Mouse (Mus musculus): ENCODE data around the gene Dap. TPM values are rescaled to one million over a fixed set of nuclear protein-coding genes. Genes with fewer than 3 reads are reported as not detected.

Dap gene
- polyA plus RNA-seq, 1 experiment from 2014 or later = 45.0 TPM

DNA sequence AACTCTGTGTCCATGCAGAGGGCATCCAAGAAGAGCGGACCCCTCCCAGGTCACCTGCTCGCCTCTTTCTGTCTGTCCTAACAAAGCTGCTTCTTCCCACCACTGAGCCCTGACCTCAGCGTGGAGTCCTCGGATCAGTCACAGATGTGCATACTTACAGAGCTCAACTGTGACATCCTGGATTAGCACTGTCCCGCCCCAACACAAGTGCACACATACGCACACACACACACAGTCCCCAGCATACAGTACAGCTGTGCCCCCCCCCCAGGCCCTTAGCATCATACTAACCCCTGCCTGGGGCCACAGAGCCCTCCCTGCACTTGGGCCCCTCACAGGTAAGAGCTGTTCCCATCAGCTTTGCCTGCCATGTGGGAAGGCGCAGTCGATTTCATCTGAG is 41.3 kb downstream of the Dap start:
- 77% methylated on average over 8 of the region's 8 CpGs for WGBS (ENCODE audit: insufficient replicate concordance)
- Histone ChIP-seq H3K27me3 (no peaks in the 10 kb centered on the region), H3K4me1 (replicated peaks) (no peaks in the 10 kb centered on the region), H3K27ac (replicated peaks) (no peak overlapping the region), H3K36me3 (replicated peaks) (no peaks in the 10 kb centered on the region), H3K9ac (no peak overlapping the region), H3K4me2 (no peak overlapping the region), H3K9me3 (replicated peaks) (no peaks in the 10 kb centered on the region), H3K4me3 (replicated peaks) (no peak overlapping the region)
- no peak for ATAC-seq (ENCODE audit: insufficient read depth)

DNA sequence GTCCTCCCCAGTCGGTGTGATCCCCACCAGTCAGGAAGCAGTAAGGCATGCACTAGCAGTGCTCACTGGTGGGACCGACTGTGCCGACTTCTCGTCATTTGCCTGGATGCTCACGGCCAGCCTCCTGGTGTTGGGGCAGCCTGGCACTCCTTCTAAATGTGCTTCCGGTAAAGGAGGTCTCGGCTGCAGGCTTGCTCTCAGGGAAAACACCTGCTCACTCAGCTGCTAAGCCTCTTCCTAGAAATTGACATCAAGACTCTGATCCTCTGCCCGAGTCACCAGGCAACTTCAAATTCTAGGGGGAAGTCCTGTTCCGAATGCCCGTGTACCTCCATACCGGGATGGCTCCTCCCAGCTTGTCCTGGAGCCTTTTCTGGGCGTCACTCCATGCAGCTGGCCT is 41.7 kb downstream of the Dap start:
- no peaks in the 10 kb centered on the region for H3K36me3 ChIP-seq (replicated peaks)
- 75% methylated on average over 12 of the region's 12 CpGs for WGBS (ENCODE audit: insufficient replicate concordance)
- ATAC-seq (ENCODE audit: insufficient read depth) = no peak

DNA sequence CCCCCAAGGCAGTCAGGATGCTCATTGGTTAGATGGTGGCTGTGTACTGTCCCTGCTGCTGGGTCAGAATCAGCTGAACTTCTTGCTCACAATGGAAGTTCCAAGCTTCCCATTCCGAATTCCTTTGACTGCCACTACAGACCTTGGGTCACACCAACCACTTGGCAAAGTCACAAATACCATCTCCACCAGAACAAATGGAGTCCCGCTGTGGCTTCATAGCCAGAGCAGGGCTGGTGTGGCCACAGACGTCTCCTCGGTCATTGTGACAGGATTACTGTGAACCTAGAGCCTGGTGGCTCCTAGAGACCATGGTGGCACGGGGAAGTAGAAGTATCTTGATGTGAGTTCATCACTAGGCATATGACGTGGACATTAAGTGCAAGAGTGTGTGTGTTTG is 44.0 kb downstream of the Dap start:
- ATAC-seq (ENCODE audit: insufficient read depth) = no peak
- H3K27me3 ChIP-seq = no peaks in the 10 kb centered on the region
- peaks cover 2% of the 10 kb centered on the region; the same call in 1 of the 2 replicates for H3K36me3 ChIP-seq (replicated peaks)
- no peak overlapping the region for H3K9ac ChIP-seq
- no peak overlapping the region for H3K27ac ChIP-seq (replicated peaks)
- H3K4me1 ChIP-seq (replicated peaks) = no peaks in the 10 kb centered on the region
- WGBS (ENCODE audit: insufficient replicate concordance) = 63% methylated on average over 6 of the region's 6 CpGs
- no peak overlapping the region for H3K4me3 ChIP-seq (replicated peaks)
- H3K9me3 ChIP-seq (replicated peaks) = no peaks in the 10 kb centered on the region
- H3K4me2 ChIP-seq = no peak overlapping the region

More for the DNA sequence above, 41.7 kb downstream of the Dap start:
- no peak overlapping the region for H3K4me2 ChIP-seq
- H3K9me3 ChIP-seq (replicated peaks) = no peaks in the 10 kb centered on the region
- no peak overlapping the region for H3K9ac ChIP-seq
- no peaks in the 10 kb centered on the region for H3K27me3 ChIP-seq
- H3K4me1 ChIP-seq (replicated peaks) = no peaks in the 10 kb centered on the region
- H3K4me3 ChIP-seq (replicated peaks) = no peak overlapping the region
- no peak overlapping the region for H3K27ac ChIP-seq (replicated peaks)

DNA sequence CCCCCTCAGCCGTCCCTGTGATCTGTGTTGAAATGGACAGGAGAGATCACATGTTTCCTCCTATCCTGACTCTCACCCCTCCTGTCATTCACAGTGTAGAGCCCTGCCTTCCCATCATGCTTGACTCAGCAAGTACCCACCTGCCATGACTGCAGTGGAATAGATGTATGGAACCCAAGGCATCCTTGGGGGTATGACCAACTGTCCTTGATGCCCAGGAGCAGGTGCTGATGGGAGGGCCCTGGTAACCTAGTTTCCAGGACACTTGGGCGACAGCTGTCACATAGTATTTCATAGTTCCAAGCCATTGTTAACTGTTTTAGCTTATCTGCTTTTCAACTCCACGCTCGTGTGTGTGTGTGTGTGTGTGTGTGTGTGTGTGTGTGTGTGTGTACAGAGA is 45.4 kb downstream of the Dap start:
- Histone ChIP-seq H3K9me3 (replicated peaks) (no peaks in the 10 kb centered on the region), H3K27ac (replicated peaks) (no peak overlapping the region), H3K4me2 (no peak overlapping the region), H3K4me1 (replicated peaks) (peaks cover 6% of the 10 kb centered on the region; the same call in 1 of the 2 replicates), H3K36me3 (replicated peaks) (peaks cover 10% of the 10 kb centered on the region; the same call in 1 of the 2 replicates), H3K9ac (no peak overlapping the region), H3K27me3 (no peaks in the 10 kb centered on the region), H3K4me3 (replicated peaks) (no peak overlapping the region)
- 38% methylated on average over 4 of the region's 4 CpGs for WGBS (ENCODE audit: insufficient replicate concordance)
- ATAC-seq (ENCODE audit: insufficient read depth) = no peak

DNA sequence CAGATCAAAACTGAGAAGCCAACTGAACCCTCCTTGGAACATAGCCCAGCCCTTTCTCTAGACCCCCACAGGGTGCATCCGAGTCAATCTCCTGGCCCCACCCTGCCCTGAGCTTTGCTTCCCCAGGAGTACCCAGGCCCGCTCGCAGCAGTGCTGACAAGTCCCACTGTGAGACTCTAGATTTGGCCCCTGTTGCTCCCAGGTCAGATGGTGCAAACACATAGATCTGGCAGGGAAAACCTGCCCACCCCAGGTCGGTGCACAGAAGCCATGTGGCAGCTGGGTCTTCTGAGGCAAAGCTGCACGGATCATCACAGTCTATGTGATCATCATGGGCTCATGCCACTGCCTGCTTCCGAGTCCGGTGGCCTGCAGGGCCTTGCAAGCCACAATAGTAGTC is 48.6 kb downstream of the Dap start:
- no peak overlapping the region for H3K4me3 ChIP-seq (replicated peaks)
- WGBS (ENCODE audit: insufficient replicate concordance) = 69% methylated on average over 7 of the region's 7 CpGs
- H3K9me3 ChIP-seq (replicated peaks) = no peaks in the 10 kb centered on the region

DNA sequence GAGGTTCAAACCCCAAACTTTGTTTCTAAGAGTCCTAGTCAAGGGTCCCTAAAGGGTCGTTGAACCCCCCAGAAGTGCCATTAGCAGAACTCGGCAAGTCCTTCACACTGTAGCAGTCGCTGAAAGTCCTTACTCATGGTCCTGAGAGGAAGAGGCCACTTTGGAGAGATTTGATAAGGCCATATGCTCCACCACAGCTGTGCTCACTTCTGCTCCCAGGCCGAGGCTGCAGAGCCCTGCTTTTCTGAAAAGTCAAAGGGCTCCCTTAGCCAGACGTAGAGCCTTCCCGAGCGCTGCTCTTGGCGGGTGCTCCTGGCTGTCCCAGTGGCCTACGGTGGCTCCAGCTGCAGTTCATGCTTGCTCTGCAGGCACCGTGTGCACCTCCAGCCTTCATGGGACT is 49.4 kb downstream of the Dap start:
- H3K4me2 ChIP-seq = no peak overlapping the region
- no peaks in the 10 kb centered on the region for H3K9me3 ChIP-seq (replicated peaks)
- H3K36me3 ChIP-seq (replicated peaks) = peaks cover 12% of the 10 kb centered on the region; the same call in 1 of the 2 replicates
- 11% methylated on average over 10 of the region's 10 CpGs for WGBS (ENCODE audit: insufficient replicate concordance)
- H3K27me3 ChIP-seq = no peaks in the 10 kb centered on the region
- peaks cover 6% of the 10 kb centered on the region; the same call in 1 of the 2 replicates for H3K4me1 ChIP-seq (replicated peaks)
- H3K9ac ChIP-seq = no peak overlapping the region
- ATAC-seq (ENCODE audit: insufficient read depth) = no peak
- H3K4me3 ChIP-seq (replicated peaks) = no peak overlapping the region
- H3K27ac ChIP-seq (replicated peaks) = no peak overlapping the region

More for the DNA sequence above, 48.6 kb downstream of the Dap start:
- H3K27me3 ChIP-seq = no peaks in the 10 kb centered on the region
- H3K4me1 ChIP-seq (replicated peaks) = peaks cover 6% of the 10 kb centered on the region; the same call in 1 of the 2 replicates
- ATAC-seq (ENCODE audit: insufficient read depth) = no peak
- no peak overlapping the region for H3K27ac ChIP-seq (replicated peaks)
- H3K4me2 ChIP-seq = no peak overlapping the region
- H3K36me3 ChIP-seq (replicated peaks) = peaks cover 12% of the 10 kb centered on the region; the same call in 1 of the 2 replicates
- no peak overlapping the region for H3K9ac ChIP-seq

DNA sequence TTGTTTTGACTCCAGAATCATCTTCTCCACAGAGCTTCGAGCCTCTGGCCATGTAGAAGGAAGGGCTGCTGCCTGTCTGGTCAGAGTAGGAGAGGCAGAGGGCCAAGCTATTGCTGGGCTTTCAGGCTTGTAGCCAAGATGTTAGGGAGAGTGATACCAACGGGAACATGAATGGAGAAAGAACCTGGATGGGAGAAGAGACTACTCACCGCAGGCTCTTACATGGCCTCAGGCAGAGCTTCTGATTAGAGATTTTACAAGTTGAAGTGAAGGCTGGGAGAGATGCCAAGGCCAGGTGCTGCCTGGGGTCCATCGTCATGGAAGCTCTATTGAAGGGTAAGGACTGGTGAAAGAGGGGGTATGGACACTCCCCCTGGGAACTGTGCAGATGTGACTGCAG is 54.0 kb downstream of the Dap start:
- no peak for ATAC-seq (ENCODE audit: insufficient read depth)
- Histone ChIP-seq H3K27me3 (no peaks in the 10 kb centered on the region), H3K9me3 (replicated peaks) (no peaks in the 10 kb centered on the region), H3K36me3 (replicated peaks) (peaks cover 11% of the 10 kb centered on the region; the same call in 1 of the 2 replicates), H3K4me1 (replicated peaks) (peaks cover 18% of the 10 kb centered on the region), H3K9ac (no peak overlapping the region), H3K4me2 (no peak overlapping the region), H3K27ac (replicated peaks) (no peak overlapping the region), H3K4me3 (replicated peaks) (no peak overlapping the region)
- 58% methylated on average over 4 of the region's 4 CpGs for WGBS (ENCODE audit: insufficient replicate concordance)

DNA sequence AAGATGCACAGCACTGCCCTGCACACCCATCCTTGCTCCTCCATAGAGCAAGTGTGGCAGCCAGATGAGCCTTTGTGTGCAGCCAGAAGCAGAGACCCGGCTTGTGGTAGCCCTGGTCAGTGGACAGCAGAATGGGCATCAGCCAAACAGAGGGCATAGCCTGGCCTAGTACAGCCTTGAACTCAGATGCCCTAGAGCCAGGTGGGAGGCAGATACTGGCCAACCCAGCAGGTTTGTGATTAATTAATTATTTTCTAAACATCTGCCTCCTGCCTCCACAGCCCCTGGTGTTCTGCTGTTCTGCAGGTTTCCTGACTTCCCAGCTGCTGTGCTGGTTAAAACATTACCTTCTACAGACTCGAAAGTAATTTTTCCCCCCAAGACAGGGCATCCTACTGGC is 55.0 kb downstream of the Dap start:
- Histone ChIP-seq H3K9ac (no peak overlapping the region), H3K27me3 (no peaks in the 10 kb centered on the region), H3K4me2 (no peak overlapping the region), H3K36me3 (replicated peaks) (0 out of 2 replicates have a peak, but pooled peaks cover 5% of the 10 kb centered on the region), H3K4me3 (replicated peaks) (no peak overlapping the region), H3K4me1 (replicated peaks) (peaks cover 12% of the 10 kb centered on the region), H3K9me3 (replicated peaks) (no peaks in the 10 kb centered on the region), H3K27ac (replicated peaks) (no peak overlapping the region)
- ATAC-seq (ENCODE audit: insufficient read depth) = no peak
- 61% methylated on average over 2 of the region's 2 CpGs for WGBS (ENCODE audit: insufficient replicate concordance)

DNA sequence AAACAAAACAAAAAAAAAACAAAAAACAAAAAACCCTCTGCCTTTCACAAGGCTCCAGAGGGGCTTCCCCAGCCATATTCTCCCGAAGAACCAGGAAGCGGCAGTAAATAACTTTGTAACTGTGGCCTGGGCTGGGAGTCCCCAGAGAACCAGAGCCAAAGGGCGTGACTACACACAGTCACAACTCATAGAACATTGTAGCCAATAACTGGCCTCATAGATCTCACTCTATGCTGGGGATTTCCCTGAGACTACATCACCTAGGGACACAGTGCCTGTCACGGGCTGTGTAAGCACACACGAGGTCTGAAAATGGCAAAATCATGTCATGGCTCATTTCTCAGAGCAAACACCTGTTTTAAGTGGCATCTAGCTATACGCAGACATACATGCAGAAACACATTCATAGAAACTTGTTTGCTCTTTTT is 55.5 kb downstream of the Dap start:
- Histone ChIP-seq H3K4me2 (no peak overlapping the region), H3K27ac (replicated peaks) (no peak overlapping the region), H3K36me3 (replicated peaks) (0 out of 2 replicates have a peak, but pooled peaks cover 1% of the 10 kb centered on the region), H3K4me3 (replicated peaks) (no peak overlapping the region), H3K9me3 (replicated peaks) (no peaks in the 10 kb centered on the region), H3K9ac (no peak overlapping the region), H3K4me1 (replicated peaks) (peaks cover 12% of the 10 kb centered on the region), H3K27me3 (no peaks in the 10 kb centered on the region)
- 56% methylated on average over 6 of the region's 6 CpGs for WGBS (ENCODE audit: insufficient replicate concordance)
- ATAC-seq (ENCODE audit: insufficient read depth) = no peak

DNA sequence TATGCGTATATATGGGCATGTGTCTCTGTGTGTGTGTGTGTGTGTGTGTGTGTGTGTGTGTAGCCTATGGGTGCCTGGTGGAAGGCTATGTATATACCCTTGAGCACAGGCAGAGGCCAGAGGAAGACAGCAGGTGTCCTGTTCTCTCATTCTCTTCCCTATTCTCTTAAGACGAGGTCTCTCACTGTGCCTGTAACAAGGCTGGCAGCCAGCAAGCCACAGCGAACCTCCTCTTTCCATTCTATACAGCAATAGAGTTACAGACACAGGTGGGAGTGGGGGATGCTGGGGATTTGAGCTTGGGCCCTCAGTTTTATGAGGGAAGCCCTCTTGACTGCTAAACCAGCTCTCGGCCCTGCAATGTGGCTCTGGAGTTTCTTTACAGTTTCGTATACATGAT is 55.9 kb downstream of the Dap start:
- Histone ChIP-seq H3K27ac (replicated peaks) (no peak overlapping the region), H3K36me3 (replicated peaks) (no peaks in the 10 kb centered on the region), H3K9ac (no peak overlapping the region), H3K4me1 (replicated peaks) (peaks cover 12% of the 10 kb centered on the region), H3K4me2 (no peak overlapping the region), H3K4me3 (replicated peaks) (no peak overlapping the region), H3K27me3 (no peaks in the 10 kb centered on the region), H3K9me3 (replicated peaks) (no peaks in the 10 kb centered on the region)
- 69% methylated on average over 5 of the region's 5 CpGs for WGBS (ENCODE audit: insufficient replicate concordance)
- no peak for ATAC-seq (ENCODE audit: insufficient read depth)

DNA sequence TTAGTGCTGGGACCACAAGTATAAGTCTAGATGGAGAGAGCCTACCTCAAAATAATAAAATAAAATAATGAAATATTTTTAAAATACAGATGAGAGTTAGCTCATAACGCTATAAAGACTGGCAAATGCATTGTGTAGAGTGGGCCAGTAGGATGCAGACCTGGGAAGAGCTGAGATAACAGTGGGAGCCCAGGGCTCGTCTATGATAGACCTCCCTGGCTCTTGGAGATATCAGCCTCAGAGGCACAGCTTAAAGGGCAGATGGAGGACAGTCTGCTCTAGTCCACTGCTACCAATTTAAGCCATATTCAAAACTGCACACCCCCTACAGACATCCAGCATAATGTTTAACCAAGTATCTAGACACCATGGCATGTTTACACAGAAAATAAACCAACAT is 56.6 kb downstream of the Dap start:
- H3K27me3 ChIP-seq = no peaks in the 10 kb centered on the region
- H3K9me3 ChIP-seq (replicated peaks) = no peaks in the 10 kb centered on the region
- H3K4me2 ChIP-seq = no peak overlapping the region
- no peak overlapping the region for H3K27ac ChIP-seq (replicated peaks)
- H3K9ac ChIP-seq = no peak overlapping the region
- peak; percentile 44; the same call in 1 of the 2 replicates for ATAC-seq (ENCODE audit: insufficient read depth)
- no peak overlapping the region for H3K4me3 ChIP-seq (replicated peaks)
- H3K4me1 ChIP-seq (replicated peaks) = peaks cover 12% of the 10 kb centered on the region
- 27% methylated on average over 2 of the region's 2 CpGs for WGBS (ENCODE audit: insufficient replicate concordance)
- no peaks in the 10 kb centered on the region for H3K36me3 ChIP-seq (replicated peaks)

DNA sequence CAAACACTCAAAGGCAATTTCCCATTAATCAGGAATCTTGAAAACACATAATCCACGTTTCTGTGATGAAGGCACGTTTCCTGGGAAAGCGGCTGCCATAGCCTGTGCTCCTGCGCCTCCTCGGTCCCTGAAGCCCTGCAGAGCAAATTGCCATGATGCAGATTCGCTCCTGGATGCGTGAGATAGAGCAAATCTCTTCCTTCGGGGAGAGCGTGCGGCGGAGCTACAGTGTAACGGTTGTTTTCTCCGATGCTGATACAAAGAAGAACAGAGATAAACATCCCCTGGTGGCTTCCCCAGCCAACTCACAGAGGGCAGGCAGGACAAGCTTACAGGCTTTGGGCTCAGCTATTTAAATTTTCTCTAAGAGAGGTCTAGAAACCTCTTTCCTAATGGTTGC is 57.7 kb downstream of the Dap start:
- H3K9ac ChIP-seq = no peak overlapping the region
- WGBS (ENCODE audit: insufficient replicate concordance) = 30% methylated on average over 13 of the region's 13 CpGs
- no peak for ATAC-seq (ENCODE audit: insufficient read depth)

More for the DNA sequence above, 57.7 kb downstream of the Dap start:
- no peaks in the 10 kb centered on the region for H3K27me3 ChIP-seq
- peaks cover 12% of the 10 kb centered on the region for H3K4me1 ChIP-seq (replicated peaks)
- H3K27ac ChIP-seq (replicated peaks) = no peak overlapping the region
- no peaks in the 10 kb centered on the region for H3K9me3 ChIP-seq (replicated peaks)
- no peaks in the 10 kb centered on the region for H3K36me3 ChIP-seq (replicated peaks)
- H3K4me2 ChIP-seq = no peak overlapping the region
- H3K4me3 ChIP-seq (replicated peaks) = no peak overlapping the region
